Comparison of ENCODE assay signal across 8 mouse cellular contexts in the genomic region with DNA sequence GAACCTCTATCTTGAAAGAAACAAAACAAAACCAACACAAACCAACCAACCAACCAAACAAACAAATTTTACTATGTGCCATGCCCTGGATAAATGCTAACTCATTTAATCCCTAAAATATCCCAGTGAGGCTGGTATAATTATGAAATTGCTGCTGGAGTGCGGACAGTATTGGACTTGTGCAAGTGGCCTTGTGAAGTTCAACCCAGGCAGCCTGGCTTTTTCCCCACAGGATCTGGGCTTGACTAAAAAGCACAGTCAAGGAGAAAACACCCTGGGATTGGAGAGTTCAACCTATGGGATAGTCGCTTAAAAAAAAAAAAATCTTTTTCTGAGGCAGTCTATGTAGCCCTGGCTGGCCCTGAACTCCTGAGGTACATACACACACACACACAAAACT. TPM values are rescaled to one million over a fixed set of nuclear protein-coding genes. Genes with fewer than 3 reads are reported as not detected.
DNase-seq lines count a peak whose midpoint lies in the region; ATAC-seq and TF ChIP-seq lines count a peak whose summit lies in the region.

No protein-coding gene starts in this region.

- intact Hi-C loops in gastrocnemius, adult 2 months (cut with DNase I): no loop called here

- no peaks in the 10 kb centered on the region; the same call in 1 of the 2 replicates for H3K36me3 ChIP-seq in stomach, embryonic 14.5 days (ENCODE audit: control insufficient read depth, insufficient read depth, low read length)
- no peaks in the 10 kb centered on the region for H3K36me3 ChIP-seq in stomach, postnatal 0 days (ENCODE audit: control insufficient read depth, insufficient read depth, low read length)
- peaks cover 7% of the 10 kb centered on the region; the same call in 1 of the 2 replicates for H3K36me3 ChIP-seq in limb, embryonic 13.5 days
- no peaks in the 10 kb centered on the region for H3K36me3 ChIP-seq in stomach, embryonic 16.5 days (ENCODE audit: control insufficient read depth, insufficient read depth, low read length)

- H3K27me3 ChIP-seq in stomach, embryonic 14.5 days (ENCODE audit: control insufficient read depth, insufficient read depth, low read length): no peaks in the 10 kb centered on the region
- H3K27me3 ChIP-seq in stomach, postnatal 0 days (ENCODE audit: control insufficient read depth, insufficient read depth, low read length): no peaks in the 10 kb centered on the region
- no peaks in the 10 kb centered on the region for H3K27me3 ChIP-seq in limb, embryonic 13.5 days
- no peaks in the 10 kb centered on the region for H3K27me3 ChIP-seq in stomach, embryonic 16.5 days (ENCODE audit: control insufficient read depth, insufficient read depth, low read length)

- H3K9me3 ChIP-seq in stomach, embryonic 14.5 days (ENCODE audit: control insufficient read depth, low read depth, low read length): no peaks in the 10 kb centered on the region
- H3K9me3 ChIP-seq in stomach, postnatal 0 days (ENCODE audit: control insufficient read depth, low read length): no peaks in the 10 kb centered on the region
- no peaks in the 10 kb centered on the region for H3K9me3 ChIP-seq in limb, embryonic 13.5 days
- H3K9me3 ChIP-seq in stomach, embryonic 16.5 days (replicated peaks; ENCODE audit: control insufficient read depth, low read length): no peaks in the 10 kb centered on the region

- TF ChIP-seq CTCF in gastrocnemius, adult 2 months (IDR thresholded peaks at IDR 0.05): no peak
- no peak for TF ChIP-seq CTCF in stomach, postnatal 0 days (IDR thresholded peaks at IDR 0.05; ENCODE audit: low read depth)

- TF ChIP-seq EP300 in stomach, postnatal 0 days (optimal IDR thresholded peaks at IDR 0.05): no peak

- WGBS in stomach, embryonic 14.5 days: 88% methylated on average over 2 of the region's 2 CpGs
- WGBS in stomach, postnatal 0 days: 85% methylated on average over 2 of the region's 2 CpGs
- 86% methylated on average over 2 of the region's 2 CpGs for WGBS in limb, embryonic 13.5 days
- WGBS in stomach, embryonic 16.5 days: 92% methylated on average over 2 of the region's 2 CpGs

- peaks cover 12% of the 10 kb centered on the region for H3K4me1 ChIP-seq in stomach, embryonic 14.5 days (ENCODE audit: control insufficient read depth, insufficient read depth, low read length)
- peaks cover 5% of the 10 kb centered on the region for H3K4me1 ChIP-seq in stomach, postnatal 0 days (replicated peaks; ENCODE audit: control insufficient read depth, insufficient read depth)
- peaks cover 17% of the 10 kb centered on the region for H3K4me1 ChIP-seq in limb, embryonic 13.5 days
- H3K4me1 ChIP-seq in stomach, embryonic 16.5 days (ENCODE audit: control insufficient read depth, insufficient read depth, low read length): peaks cover 14% of the 10 kb centered on the region

- H3K4me3 ChIP-seq in gastrocnemius, adult 2 months: no peak overlapping the region
- peak overlapping the region; percentile 99; the same call in 1 of the 2 replicates for H3K4me3 ChIP-seq in stomach, embryonic 14.5 days (ENCODE audit: low read depth, low read length)
- no peak overlapping the region for H3K4me3 ChIP-seq in stomach, postnatal 0 days (ENCODE audit: low read depth, low read length)
- H3K4me3 ChIP-seq in limb, embryonic 13.5 days: peak overlapping the region; percentile 98; the same call in 1 of the 2 replicates
- H3K4me3 ChIP-seq in stomach, embryonic 16.5 days (replicated peaks; ENCODE audit: low read length): no peak overlapping the region

- DNase-seq in gastrocnemius, adult 2 months: no peak
- no peak for DNase-seq in gastrocnemius, postnatal 4 days (ENCODE audit: low spot score in 2 of 2)
- no peak for DNase-seq in stomach, postnatal 0 days (ENCODE audit: low spot score)
- no peak for DNase-seq in right cerebral cortex, postnatal 36 days (ENCODE audit: low spot score in 2 of 2)
- DNase-seq in kidney, postnatal 25 days: no peak

- H3K9ac ChIP-seq in stomach, embryonic 14.5 days (replicated peaks; ENCODE audit: low read depth, low read length): no peak overlapping the region
- H3K9ac ChIP-seq in stomach, postnatal 0 days (ENCODE audit: low read length): no peak overlapping the region
- H3K9ac ChIP-seq in limb, embryonic 13.5 days: peak overlapping the region; percentile 94; the same call in 1 of the 2 replicates
- peak overlapping the region; percentile 93; the same call in 1 of the 2 replicates for H3K9ac ChIP-seq in stomach, embryonic 16.5 days (ENCODE audit: low read length)

- no peak for ATAC-seq in stomach, embryonic 14.5 days (ENCODE audit: insufficient number of reproducible peaks, insufficient read depth, low FRiP score, low read depth)
- no peak for ATAC-seq in stomach, postnatal 0 days (ENCODE audit: low FRiP score, low TSS enrichment)
- ATAC-seq in limb, embryonic 13.5 days (ENCODE audit: low FRiP score, low read depth): no peak
- no peak for ATAC-seq in stomach, embryonic 16.5 days (ENCODE audit: insufficient read depth, low FRiP score)

- peak overlapping the region; percentile 99 for H3K27ac ChIP-seq in gastrocnemius, adult 2 months
- no peak overlapping the region; the same call in 1 of the 2 replicates for H3K27ac ChIP-seq in stomach, embryonic 14.5 days (ENCODE audit: low read length)
- H3K27ac ChIP-seq in stomach, postnatal 0 days (replicated peaks): no peak overlapping the region
- H3K27ac ChIP-seq in limb, embryonic 13.5 days: peak overlapping the region; percentile 100
- no peak overlapping the region; the same call in 1 of the 2 replicates for H3K27ac ChIP-seq in stomach, embryonic 16.5 days (ENCODE audit: low read length)

- H3K4me2 ChIP-seq in stomach, embryonic 14.5 days (replicated peaks; ENCODE audit: low read depth, low read length): peak overlapping the region; percentile 80
- H3K4me2 ChIP-seq in stomach, postnatal 0 days (replicated peaks; ENCODE audit: low read depth): no peak overlapping the region; the same call in 1 of the 2 replicates
- H3K4me2 ChIP-seq in limb, embryonic 13.5 days (replicated peaks): peak overlapping the region; percentile 97
- H3K4me2 ChIP-seq in stomach, embryonic 16.5 days (ENCODE audit: low read depth, low read length): no peak overlapping the region

RNA-seq across cellular contexts. Expression of a gene that starts 0.5 kb away (rescaled TPM):
- total RNA-seq in gastrocnemius, adult 2 months (2021): 100 to 1,000 TPM; 115 to 122 TPM
- total RNA-seq in gastrocnemius, postnatal 4 days (2021): 10 to 100 TPM; 70.0 to 74.3 TPM
- polyA plus RNA-seq in stomach, embryonic 14.5 days (2014; fragmentation: Nextera tagmentation; extraction: Ambion mirVana): 35.1 and 35.3 TPM in 2 replicates
- polyA plus RNA-seq in stomach, postnatal 0 days (2015; fragmentation: Nextera tagmentation; extraction: Ambion mirVana): 25.7 and 26.3 TPM in 2 replicates
- polyA plus RNA-seq in limb, embryonic 13.5 days (2015; fragmentation: Nextera tagmentation; extraction: Ambion mirVana): 34.4 and 36.7 TPM in 2 replicates
- 26.3 and 26.7 TPM in 2 replicates for polyA plus RNA-seq in stomach, embryonic 16.5 days (2015; fragmentation: Nextera tagmentation; extraction: Ambion mirVana)

Comparison
In these comparisons a context has a peak if more than half of its experiments do, and no peak if none do; other contexts are left out.
1. H3K4me3 ChIP-seq: peak in stomach, embryonic 14.5 days (single experiment) and limb, embryonic 13.5 days (single experiment); none in gastrocnemius, adult 2 months (single experiment), stomach, postnatal 0 days (single experiment) and stomach, embryonic 16.5 days (single experiment).
2. H3K4me2 ChIP-seq: peak in stomach, embryonic 14.5 days (single experiment) and limb, embryonic 13.5 days (single experiment); none in stomach, postnatal 0 days (single experiment) and stomach, embryonic 16.5 days (single experiment).
3. H3K9ac ChIP-seq: peak in limb, embryonic 13.5 days (single experiment) and stomach, embryonic 16.5 days (single experiment); none in stomach, embryonic 14.5 days (single experiment) and stomach, postnatal 0 days (single experiment).
4. H3K27ac ChIP-seq: peak in gastrocnemius, adult 2 months (single experiment) and limb, embryonic 13.5 days (single experiment); none in stomach, embryonic 14.5 days (single experiment), stomach, postnatal 0 days (single experiment) and stomach, embryonic 16.5 days (single experiment).